Mouse (Mus musculus) erythroblast, embryonic 14.5 days (primary cell): ENCODE results near the gene Chrm3.

Experiments
- GATA1 ChIP-seq: IDR thresholded peaks from 2 replicates; pipeline ENCODE4 v1.6.1; 2012; ENCODE audit warnings: low read length, inconsistent platforms, mixed read lengths
- TAL1 ChIP-seq: IDR thresholded peaks from 3 replicates; pipeline ENCODE4 v1.6.1; 2012; ENCODE audit warnings: low read length, inconsistent platforms, mixed read lengths

- TF ChIP-seq TAL1 (no peak), GATA1 (no peak)
Observed at GRCm38 (mm10) chr13:10071165-10071564, 289.5 kb downstream of the Chrm3 start.
